Mouse (Mus musculus) bone marrow macrophage, adult 2 months (primary cell): ENCODE measurements around the gene Syngr2.

ENCODE experiments used
- CTCF ChIP-seq: IDR thresholded peaks from 2 replicates; pipeline ENCODE4 v1.5.1; 2012; ENCODE audit warnings: low read depth, mild to moderate bottlenecking, low read length, moderate library complexity
- POLR2A ChIP-seq: IDR thresholded peaks from 2 replicates; pipeline ENCODE4 v1.6.1; 2012; ENCODE audit warnings: mild to moderate bottlenecking, low read depth, low read length, borderline replicate concordance

GRCm38 (mm10) chr11:117780199-117780515, 29.3 kb upstream of the Syngr2 start:
- TF ChIP-seq POLR2A (no peak), CTCF (no peak)
